15 mouse cellular contexts compared by ENCODE assay signal in the genomic region with DNA sequence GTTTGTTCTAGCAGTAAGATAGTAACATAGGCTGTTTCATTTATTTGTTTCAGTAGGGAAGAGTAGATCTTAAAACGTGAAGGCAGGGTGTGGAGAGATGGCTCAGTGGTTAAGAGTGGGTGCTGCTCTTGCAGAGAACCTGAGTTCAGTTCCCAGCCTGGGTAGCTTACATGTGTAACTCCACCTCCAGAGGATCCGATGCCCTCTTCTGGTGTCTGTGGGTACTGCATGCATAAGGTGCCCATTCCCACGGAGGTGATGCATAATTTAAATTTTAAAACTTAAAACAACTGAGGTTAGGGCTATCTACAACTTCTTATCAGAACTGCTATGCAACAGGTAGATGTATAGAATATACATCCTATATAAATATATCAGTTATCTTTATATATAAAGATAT. TPM values are rescaled to one million over a fixed set of nuclear protein-coding genes. Genes with fewer than 3 reads are reported as not detected.
A peak's percentile ranks its signal among the peaks of the same experiment; 100 is the strongest.
DNase-seq lines count a peak whose midpoint lies in the region; ATAC-seq and TF ChIP-seq lines count a peak whose summit lies in the region.
"Had no signal": no experiment of that assay in that cellular context is flagged by ENCODE, and none has a peak within 500 bp of the region (broad histone marks: within the 10 kb centered on the region; RNA-seq: fewer than 3 reads in every experiment).

No protein-coding gene starts in this region.

- no peak for ATAC-seq in lung, postnatal 0 days
- ATAC-seq: forebrain, embryonic 15.5 days had no signal

- no peak overlapping the region for H3K4me2 ChIP-seq in lung, postnatal 0 days (replicated peaks; ENCODE audit: low read depth, low read length)
- H3K4me2 ChIP-seq: forebrain, embryonic 15.5 days had no signal

- no peaks in the 10 kb centered on the region for H3K4me1 ChIP-seq in kidney, adult 2 months (ENCODE audit: control insufficient read depth, insufficient read depth, low read length)
- H3K4me1 ChIP-seq in lung, postnatal 0 days (ENCODE audit: insufficient read depth, low read depth, low read length): no peaks in the 10 kb centered on the region
- no peaks in the 10 kb centered on the region for H3K4me1 ChIP-seq in ES-E14 (ENCODE audit: control insufficient read depth in 2 of 2, insufficient read depth in 2 of 2, low read length in 2 of 2, poor library complexity in 1 of 2)
- H3K4me1 ChIP-seq in embryonic facial prominence, embryonic 10.5 days: no peaks in the 10 kb centered on the region
- H3K4me1 ChIP-seq: forebrain, embryonic 15.5 days; heart, embryonic 10.5 days had no signal

- in situ Hi-C loops in ES-E14 (cut with MboI; ENCODE audit: low sequenced_read_pairs in 2 of 2, unreplicated experiment in 2 of 2): no loop called here

- 85% methylated on average over 3 of the region's 3 CpGs for WGBS in kidney, adult 2 months
- 74% methylated on average over 3 of the region's 3 CpGs for WGBS in lung, postnatal 0 days
- WGBS in embryonic facial prominence, embryonic 10.5 days: 86% methylated on average over 3 of the region's 3 CpGs

- H3K9ac ChIP-seq in lung, postnatal 0 days (replicated peaks; ENCODE audit: low read depth): no peak overlapping the region
- H3K9ac ChIP-seq in ES-E14 (ENCODE audit: insufficient read depth, low read depth, low read length, poor library complexity, severe bottlenecking): no peak overlapping the region
- H3K9ac ChIP-seq: forebrain, embryonic 15.5 days had no signal

- DNase-seq in kidney, adult 2 months: no peak
- DNase-seq in kidney, postnatal 14 days: no peak
- DNase-seq in lung, postnatal 0 days (ENCODE audit: low spot score): no peak
- no peak for DNase-seq in lung, adult 18-20 months
- DNase-seq in ES-E14 (ENCODE audit: low read depth, low spot score): peak; percentile 51
- DNase-seq in embryonic facial prominence, embryonic 10.5 days (ENCODE audit: low spot score): peak; percentile 10
- no peak for DNase-seq in frontal cortex, adult 2 months (ENCODE audit: extremely low spot score in 1 of 2, low spot score in 1 of 2)
- DNase-seq: adrenal gland, postnatal 14 days; gastrocnemius, postnatal 14 days; thymus, adult 2 months had no signal

- no peaks in the 10 kb centered on the region for H3K27me3 ChIP-seq in kidney, adult 2 months (replicated peaks; ENCODE audit: control insufficient read depth, insufficient read depth, low read length)
- H3K27me3 ChIP-seq in lung, postnatal 0 days (replicated peaks; ENCODE audit: insufficient read depth, low read length): no peaks in the 10 kb centered on the region
- no peaks in the 10 kb centered on the region for H3K27me3 ChIP-seq in embryonic facial prominence, embryonic 10.5 days (replicated peaks; ENCODE audit: low read depth, poor library complexity, severe bottlenecking)
- H3K27me3 ChIP-seq: forebrain, embryonic 15.5 days had no signal

- H3K27ac ChIP-seq in kidney, adult 2 months (ENCODE audit: insufficient read depth, low read depth, low read length): no peak overlapping the region
- H3K27ac ChIP-seq in lung, postnatal 0 days (ENCODE audit: low read length): no peak overlapping the region
- H3K27ac ChIP-seq in ES-E14 (ENCODE audit: insufficient read depth, low read depth, low read length, poor library complexity, severe bottlenecking): no peak overlapping the region
- H3K27ac ChIP-seq in embryonic facial prominence, embryonic 10.5 days (replicated peaks): no peak overlapping the region
- H3K27ac ChIP-seq: forebrain, embryonic 15.5 days; heart, embryonic 10.5 days had no signal

- H3K9me3 ChIP-seq in lung, postnatal 0 days (ENCODE audit: low read length): no peaks in the 10 kb centered on the region
- H3K9me3 ChIP-seq in ES-E14 (ENCODE audit: control insufficient read depth, insufficient read depth, low read depth, low read length): no peaks in the 10 kb centered on the region; the same call in 1 of the 2 replicates
- H3K9me3 ChIP-seq in embryonic facial prominence, embryonic 10.5 days: peaks cover 8% of the 10 kb centered on the region; the same call in 1 of the 2 replicates
- H3K9me3 ChIP-seq: forebrain, embryonic 15.5 days had no signal

- no peaks in the 10 kb centered on the region for H3K36me3 ChIP-seq in kidney, adult 2 months (ENCODE audit: control insufficient read depth, insufficient read depth, low read length)
- no peaks in the 10 kb centered on the region for H3K36me3 ChIP-seq in lung, postnatal 0 days (ENCODE audit: insufficient read depth, low read length)
- H3K36me3 ChIP-seq in ES-E14 (ENCODE audit: control insufficient read depth, insufficient read depth, low read length, poor library complexity, severe bottlenecking): no peaks in the 10 kb centered on the region
- H3K36me3 ChIP-seq in embryonic facial prominence, embryonic 10.5 days (replicated peaks): no peaks in the 10 kb centered on the region
- H3K36me3 ChIP-seq: forebrain, embryonic 15.5 days; heart, embryonic 10.5 days had no signal

- H3K4me3 ChIP-seq in kidney, adult 2 months (ENCODE audit: insufficient read depth, low read depth, low read length): no peak overlapping the region
- no peak overlapping the region for H3K4me3 ChIP-seq in lung, postnatal 0 days (ENCODE audit: low read depth, low read length)
- H3K4me3 ChIP-seq in ES-E14 (ENCODE audit: insufficient read depth in 1 of 2, low read depth in 1 of 2, low read length in 2 of 2, poor library complexity in 1 of 2, severe bottlenecking in 1 of 2): no peak overlapping the region
- no peak overlapping the region for H3K4me3 ChIP-seq in embryonic facial prominence, embryonic 10.5 days
- H3K4me3 ChIP-seq: forebrain, embryonic 15.5 days; heart, embryonic 10.5 days had no signal

- TF ChIP-seq EP300 in lung, postnatal 0 days (IDR thresholded peaks at IDR 0.05): no peak

- no peak for TF ChIP-seq POLR2A in kidney, adult 2 months (IDR thresholded peaks at IDR 0.05; ENCODE audit: low read depth, low read length)

- TF ChIP-seq CTCF in kidney, adult 2 months (conservative IDR thresholded peaks at IDR 0.05; ENCODE audit: insufficient read depth, insufficient read length, low read depth, low read length): peak; percentile 30; the same call in 1 of the 2 replicates
- peak; percentile 33 for TF ChIP-seq CTCF in lung, postnatal 0 days (IDR thresholded peaks at IDR 0.05)

TF ChIP-seq in ES-E14, 5 proteins besides CTCF, POLR2A, EP300 and RAD21:
- TF ChIP-seq ZC3H11A (IDR thresholded peaks at IDR 0.05; ENCODE audit: borderline replicate concordance, low read depth, low read length) (no peak), HCFC1 (IDR thresholded peaks at IDR 0.05; ENCODE audit: borderline replicate concordance, insufficient read depth, low read length) (no peak), CHD2 (IDR thresholded peaks at IDR 0.05; ENCODE audit: low read depth, low read length) (no peak), ZNF384 (IDR thresholded peaks at IDR 0.05; ENCODE audit: low read depth, low read length) (no peak), MAFK (IDR thresholded peaks at IDR 0.05; ENCODE audit: insufficient read depth, low read depth, low read length) (no peak)

RNA-seq across cellular contexts. Expression of a gene that starts 40.5 kb away (rescaled TPM):
- not detected in 2 replicates for polyA plus RNA-seq in kidney, adult 2 months (2012; rRNA removed)
- 1.6 and 1.7 TPM in 2 replicates for polyA plus RNA-seq in lung, postnatal 0 days (2015; fragmentation: Nextera tagmentation; extraction: Ambion mirVana)
- total RNA-seq in ES-E14 (2012; rRNA removed): 2.5 and 4.9 TPM in 2 replicates
- 0.18 and 0.85 TPM in 2 replicates for polyA plus RNA-seq in embryonic facial prominence, embryonic 10.5 days (2016; fragmentation: Nextera tagmentation; extraction: Ambion mirVana)
- polyA plus RNA-seq in frontal cortex, adult 2 months (2012; rRNA removed): 21.5 and 25.0 TPM in 2 replicates
- total RNA-seq: adrenal gland, postnatal 14 days; megakaryocyte progenitor cell, adult 5-6 weeks; neutrophil, adult 5-6 weeks had no signal
- polyA plus RNA-seq: liver, embryonic 16.5 days had no signal

Comparison
In these comparisons a context has a peak if more than half of its experiments do, and no peak if none do; other contexts are left out.
1. DNase-seq: peak in ES-E14 (single experiment) and embryonic facial prominence, embryonic 10.5 days (single experiment); none in kidney, adult 2 months (single experiment), kidney, postnatal 14 days (single experiment), lung, postnatal 0 days (single experiment), lung, adult 18-20 months (0 of 2) and frontal cortex, adult 2 months (0 of 2).